Mouse (Mus musculus) ES-Bruce4 (cell line): Measurements from ENCODE around the gene Dpf2. TPM values are rescaled to one million over a fixed set of nuclear protein-coding genes. Genes with fewer than 3 reads are reported as not detected.

ENCODE experiments used
- H3K27ac ChIP-seq: 2 replicates; pipeline ENCODE4 v1.5.1; 2012; ENCODE audit warnings: low read length, inconsistent platforms; ENCODE audit not compliant: insufficient read depth
- H3K27me3 ChIP-seq: 2 replicates; pipeline ENCODE4 v1.6.1; 2012; ENCODE audit warnings: mild to moderate bottlenecking, low read length, inconsistent platforms; ENCODE audit not compliant: control insufficient read depth, poor library complexity, insufficient read depth, severe bottlenecking
- H3K36me3 ChIP-seq: 2 replicates; pipeline ENCODE4 v1.6.1; 2012; ENCODE audit warnings: inconsistent platforms, mild to moderate bottlenecking, low read length, moderate library complexity; ENCODE audit not compliant: control insufficient read depth, poor library complexity, insufficient read depth, severe bottlenecking
- H3K4me1 ChIP-seq: one replicate; pipeline ENCODE4 v1.8.1; 2011; ENCODE audit warnings: low read length; ENCODE audit not compliant: control insufficient read depth, insufficient read depth
- H3K4me3 ChIP-seq: 2 replicates; pipeline ENCODE4 v1.5.1; 2011; ENCODE audit warnings: low read depth, mild to moderate bottlenecking, low read length
- H3K9ac ChIP-seq: 2 replicates; pipeline ENCODE4 v1.6.1; 2012; ENCODE audit warnings: low read depth, mild to moderate bottlenecking, inconsistent platforms; ENCODE audit not compliant: poor library complexity, severe bottlenecking
- H3K9me3 ChIP-seq: replicated peaks from 2 replicates; pipeline ENCODE4 v1.6.1; 2012; ENCODE audit warnings: mild to moderate bottlenecking, low read length, inconsistent platforms; ENCODE audit not compliant: control insufficient read depth, poor library complexity, insufficient read depth, severe bottlenecking
- CTCF ChIP-seq: IDR thresholded peaks from one replicate; pipeline ENCODE4 v1.8.1; 2011; ENCODE audit warnings: low read depth, low read length
- EP300 ChIP-seq: IDR thresholded peaks from 2 replicates; pipeline ENCODE4 v1.6.1; 2011; ENCODE audit warnings: low read depth, low read length; ENCODE audit not compliant: insufficient read depth
- POLR2A ChIP-seq: IDR thresholded peaks from one replicate; pipeline ENCODE4 v1.8.1; 2011; ENCODE audit warnings: low read length; ENCODE audit not compliant: insufficient read depth
- polyA plus RNA-seq: library from polyadenylated mRNA; stranded (reverse); fragments of >200 nt; gene quantifications from 2 replicates; pipeline ENCODE4 v1.2.4, GENCODE M21; 2011; ENCODE audit warnings: low read depth; ENCODE audit not compliant: missing spikeins, insufficient read depth, insufficient read length

Dpf2 gene
- polyA plus RNA-seq, 1 experiment, result 137 TPM

DNA sequence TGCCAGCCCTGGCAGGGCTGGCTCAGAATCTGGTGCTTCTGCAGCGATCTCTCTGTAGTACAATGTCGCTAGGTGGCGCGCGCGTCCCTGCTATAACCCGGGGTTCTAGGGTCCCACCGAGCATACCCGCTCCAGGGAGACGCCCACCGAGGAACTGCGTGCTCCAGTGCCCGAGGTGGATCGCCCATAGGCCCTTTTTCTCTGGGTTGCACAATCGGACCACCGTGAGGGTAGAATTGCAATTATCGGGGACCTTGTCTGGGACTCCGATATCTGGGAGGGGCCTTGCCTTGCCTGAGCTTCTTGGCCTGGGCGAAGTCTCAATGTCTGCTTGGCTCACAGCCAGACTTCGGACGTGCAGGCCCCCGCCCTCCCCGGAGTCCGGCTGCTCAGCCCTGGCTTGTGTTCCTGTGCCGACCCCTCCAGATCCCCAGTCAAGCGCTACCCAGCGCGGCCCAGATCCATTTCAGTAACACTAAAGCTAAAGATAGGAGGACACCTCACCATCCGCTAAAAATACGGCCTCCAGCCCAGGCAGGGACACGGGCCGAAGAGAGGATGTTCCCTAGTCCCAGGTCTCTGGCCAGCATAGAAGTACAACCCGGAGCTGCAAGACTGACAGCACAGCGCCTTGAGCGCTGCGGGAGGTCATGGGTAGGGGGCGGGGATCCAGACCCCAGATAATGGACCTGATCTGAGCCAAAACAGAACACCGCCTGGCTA, 11.3 kb upstream of the Dpf2 start:
- Histone ChIP-seq H3K9me3 (no peaks in the 10 kb centered on the region), H3K9ac (0 out of 2 replicates have a peak overlapping the region, but pooled peaks have one; percentile 5), H3K27me3 (no peaks in the 10 kb centered on the region), H3K4me3 (peak overlapping the region; percentile 69), H3K4me1 (peaks cover 2% of the 10 kb centered on the region), H3K36me3 (no peaks in the 10 kb centered on the region), H3K27ac (no peak overlapping the region)
- TF ChIP-seq POLR2A (no peak), CTCF (peak; percentile 82)

DNA sequence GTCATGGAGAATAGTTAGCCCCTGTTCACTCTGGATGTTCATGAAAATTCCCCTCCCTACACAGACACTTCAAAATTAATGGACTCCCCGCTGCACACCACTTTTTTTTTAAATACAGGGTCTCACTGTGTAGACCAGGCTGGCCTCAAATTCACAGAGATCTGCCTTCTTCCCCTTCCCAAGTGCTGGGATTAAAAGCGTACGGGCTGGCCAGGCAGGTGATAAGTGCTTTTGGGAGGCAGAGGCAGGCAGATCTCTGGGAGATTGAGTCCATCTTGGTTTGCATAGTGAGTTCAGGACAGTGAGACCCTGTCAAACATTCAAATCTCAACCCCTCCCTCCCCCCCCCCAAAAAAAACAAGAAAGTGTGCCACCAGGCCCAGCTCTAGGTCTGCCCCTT, 10.2 kb upstream of the Dpf2 start:
- H3K4me3 ChIP-seq, result no peak overlapping the region
- no peaks in the 10 kb centered on the region for H3K36me3 ChIP-seq
- H3K9ac ChIP-seq, result no peak overlapping the region
- no peaks in the 10 kb centered on the region for H3K9me3 ChIP-seq
- TF ChIP-seq EP300, result no peak
- TF ChIP-seq POLR2A, result no peak
- TF ChIP-seq CTCF, result no peak
- H3K27me3 ChIP-seq, result no peaks in the 10 kb centered on the region
- peaks cover 2% of the 10 kb centered on the region for H3K4me1 ChIP-seq
- no peak overlapping the region for H3K27ac ChIP-seq

DNA sequence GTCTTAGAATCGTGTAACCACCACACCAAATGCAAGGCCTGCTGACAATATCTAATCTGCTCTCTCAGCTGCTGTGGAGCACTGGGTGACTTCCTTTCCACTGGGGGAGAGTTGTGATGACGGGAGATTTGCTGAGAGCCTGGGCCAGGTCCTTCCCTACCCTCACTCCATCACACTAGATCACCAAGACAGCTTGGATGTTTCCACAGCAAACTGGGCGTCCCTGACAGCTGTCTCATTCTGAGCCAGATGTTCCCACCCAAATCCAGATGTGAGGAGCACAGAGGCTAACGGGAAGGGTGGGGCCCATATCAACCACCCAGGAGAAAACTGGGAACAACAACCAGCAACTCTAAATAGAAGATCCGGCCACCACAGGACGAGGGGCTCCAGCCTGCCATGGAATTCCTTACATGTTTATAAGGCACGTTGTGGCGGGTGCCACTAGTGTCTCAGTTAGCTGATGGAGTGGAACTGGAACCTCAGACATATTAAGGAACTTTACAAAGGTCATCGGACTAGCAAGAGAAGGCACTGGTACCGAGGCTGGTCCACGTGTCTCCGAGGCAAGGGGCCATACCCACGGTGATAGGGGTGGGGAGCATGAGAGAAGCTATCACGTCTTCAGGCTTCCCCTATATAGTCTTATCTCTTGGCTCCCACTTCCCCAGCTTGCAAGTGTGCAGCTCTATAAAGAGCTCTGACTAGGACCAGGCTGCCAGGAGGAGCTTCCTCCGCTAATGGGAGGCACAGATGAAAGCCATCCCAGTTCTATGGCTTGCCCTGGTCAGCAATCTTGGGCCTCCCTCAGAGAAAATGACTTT, 9.5 kb upstream of the Dpf2 start:
- no peak overlapping the region for H3K27ac ChIP-seq
- H3K9me3 ChIP-seq, result no peaks in the 10 kb centered on the region
- no peak overlapping the region for H3K9ac ChIP-seq
- H3K36me3 ChIP-seq, result no peaks in the 10 kb centered on the region
- TF ChIP-seq POLR2A (no peak), CTCF (no peak), EP300 (no peak)
- H3K4me1 ChIP-seq, result peaks cover 2% of the 10 kb centered on the region
- no peaks in the 10 kb centered on the region for H3K27me3 ChIP-seq
- peak overlapping the region; percentile 13 for H3K4me3 ChIP-seq

DNA sequence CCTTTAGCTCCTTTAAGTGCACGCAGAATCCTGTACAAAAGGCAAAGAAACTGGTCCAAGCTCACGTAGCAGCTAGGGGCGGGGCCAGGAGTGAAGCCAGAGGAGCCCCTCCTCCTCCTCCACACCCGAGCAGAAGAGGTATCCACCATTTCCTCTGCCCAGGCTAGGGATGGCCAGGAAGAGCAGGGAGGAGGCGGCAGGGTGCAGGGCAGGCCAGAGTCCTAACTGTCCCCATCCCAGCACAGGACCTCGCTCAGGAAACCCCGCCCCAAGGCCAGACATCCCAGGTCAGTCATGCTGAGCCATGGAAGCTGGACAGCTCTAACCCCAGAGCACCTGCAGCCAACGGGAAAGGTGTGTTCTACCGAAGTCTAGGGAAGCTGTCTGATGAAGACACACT, 8.9 kb upstream of the Dpf2 start:
- Histone ChIP-seq H3K4me3 (peak overlapping the region; percentile 13), H3K27ac (no peak overlapping the region), H3K4me1 (peaks cover 2% of the 10 kb centered on the region), H3K27me3 (no peaks in the 10 kb centered on the region), H3K9me3 (no peaks in the 10 kb centered on the region), H3K9ac (no peak overlapping the region), H3K36me3 (no peaks in the 10 kb centered on the region)
- TF ChIP-seq POLR2A, result no peak
- no peak for TF ChIP-seq CTCF
- no peak for TF ChIP-seq EP300

DNA sequence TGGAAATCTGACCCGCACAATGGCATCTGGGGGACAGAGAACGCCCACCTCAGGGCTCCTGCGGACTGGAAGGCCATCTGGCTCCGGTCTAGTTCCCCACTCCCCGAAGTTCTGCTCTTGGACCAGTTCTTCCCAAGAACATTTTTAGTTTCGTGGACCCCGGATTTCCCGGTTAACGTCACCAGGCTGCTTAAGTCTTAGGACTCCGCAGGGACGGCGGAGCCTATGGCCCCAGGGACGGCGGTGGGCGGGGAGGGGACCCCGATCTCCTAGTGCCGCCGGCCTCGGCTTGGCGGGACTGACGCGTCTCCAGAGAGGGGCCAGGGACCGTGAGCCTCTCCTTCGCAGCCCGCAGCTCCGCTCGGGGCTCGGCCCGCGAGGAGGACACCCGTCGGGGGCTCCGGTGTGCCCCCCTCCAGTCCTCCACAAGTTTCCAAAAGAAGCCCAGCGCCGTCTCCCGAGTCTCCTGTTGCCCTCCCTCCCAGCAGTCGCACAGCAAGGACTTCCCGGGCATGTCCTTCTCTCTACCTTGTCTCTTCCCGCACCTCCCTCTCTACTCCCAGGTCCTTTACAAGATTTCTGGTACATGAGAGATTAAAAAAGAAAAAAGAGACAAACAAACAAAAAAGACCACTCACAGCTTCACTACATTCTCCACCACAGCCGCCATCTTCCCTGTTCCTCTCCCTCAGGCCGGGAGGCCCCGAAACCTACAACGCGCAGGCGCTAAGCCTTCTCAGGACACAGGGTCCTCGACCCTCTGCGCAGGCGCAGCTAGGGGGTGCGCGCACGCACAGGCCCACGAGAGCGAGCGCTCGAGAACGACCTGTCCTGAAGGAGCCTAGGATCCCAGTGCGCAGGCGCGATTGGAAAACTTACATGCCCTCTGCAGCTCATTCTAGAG, 455 bp downstream of the Dpf2 start:
- 0 out of 2 replicates have a peak, but pooled peaks cover 2% of the 10 kb centered on the region for H3K36me3 ChIP-seq
- peaks cover 2% of the 10 kb centered on the region for H3K4me1 ChIP-seq
- H3K27ac ChIP-seq, result no peak overlapping the region
- no peaks in the 10 kb centered on the region for H3K27me3 ChIP-seq
- peak overlapping the region; percentile 82 for H3K4me3 ChIP-seq
- peak overlapping the region; percentile 90 for H3K9ac ChIP-seq
- TF ChIP-seq POLR2A (peak; percentile 89), CTCF (no peak)
- H3K9me3 ChIP-seq, result no peaks in the 10 kb centered on the region
